Comparison of ENCODE assay signal across 19 mouse cellular contexts in genomic region chr1:157318896-157319295, GRCm38 (mm10).
"Had no signal": no experiment of that assay in that cellular context is flagged by ENCODE, and none has a peak within 500 bp of the region (broad histone marks: within the 10 kb centered on the region; RNA-seq: fewer than 3 reads in every experiment).

No protein-coding gene starts in this region.

- H3K4me3 ChIP-seq: lung, embryonic 15.5 days; megakaryocyte, embryonic 14.5 days; midbrain, embryonic 13.5 days; midbrain, embryonic 15.5 days; neural tube, embryonic 13.5 days; neural tube, embryonic 15.5 days; stomach, embryonic 15.5 days had no signal

- H3K4me2 ChIP-seq: lung, embryonic 15.5 days; midbrain, embryonic 11.5 days; midbrain, embryonic 13.5 days; midbrain, embryonic 15.5 days; neural tube, embryonic 13.5 days; neural tube, embryonic 15.5 days; stomach, embryonic 15.5 days had no signal

- H3K4me1 ChIP-seq: lung, embryonic 15.5 days; megakaryocyte, embryonic 14.5 days; midbrain, embryonic 13.5 days; midbrain, embryonic 15.5 days; neural tube, embryonic 13.5 days; neural tube, embryonic 15.5 days; stomach, embryonic 15.5 days had no signal

- H3K9ac ChIP-seq: liver, postnatal 0 days; lung, embryonic 15.5 days; midbrain, embryonic 13.5 days; midbrain, embryonic 15.5 days; neural tube, embryonic 13.5 days; neural tube, embryonic 15.5 days; stomach, embryonic 15.5 days had no signal

- H3K9me3 ChIP-seq: lung, embryonic 15.5 days; megakaryocyte, embryonic 14.5 days; midbrain, embryonic 13.5 days; midbrain, embryonic 15.5 days; neural tube, embryonic 13.5 days; neural tube, embryonic 15.5 days; stomach, embryonic 15.5 days had no signal

- H3K27ac ChIP-seq: lung, embryonic 15.5 days; macrophage; midbrain, embryonic 13.5 days; midbrain, embryonic 15.5 days; neural tube, embryonic 13.5 days; neural tube, embryonic 15.5 days; stomach, embryonic 15.5 days; stomach, postnatal 0 days had no signal

- H3K36me3 ChIP-seq: lung, embryonic 15.5 days; midbrain, embryonic 13.5 days; midbrain, embryonic 15.5 days; neural tube, embryonic 13.5 days; neural tube, embryonic 15.5 days; stomach, embryonic 15.5 days had no signal

- DNase-seq: liver, postnatal 0 days; lung, adult 2 months; lung, postnatal 14 days; lung, postnatal 36 days; right cerebral cortex, postnatal 14 days; thymus, adult 2 months; thymus, postnatal 14 days; thymus, postnatal 36 days had no signal

- ATAC-seq: liver, postnatal 0 days; lung, postnatal 0 days; midbrain, embryonic 13.5 days; midbrain, embryonic 15.5 days had no signal

- H3K27me3 ChIP-seq: lung, embryonic 15.5 days; megakaryocyte, embryonic 14.5 days; midbrain, embryonic 13.5 days; midbrain, embryonic 15.5 days; neural tube, embryonic 13.5 days; neural tube, embryonic 15.5 days; stomach, embryonic 15.5 days had no signal
